Mouse (Mus musculus): Measurements from ENCODE around the gene Mlec.
"Not testable (repeated sequence)": the region's sequence is repeated elsewhere in the genome, so short reads cannot be mapped to it uniquely, and the experiment has no call there.

Mlec gene

DNA sequence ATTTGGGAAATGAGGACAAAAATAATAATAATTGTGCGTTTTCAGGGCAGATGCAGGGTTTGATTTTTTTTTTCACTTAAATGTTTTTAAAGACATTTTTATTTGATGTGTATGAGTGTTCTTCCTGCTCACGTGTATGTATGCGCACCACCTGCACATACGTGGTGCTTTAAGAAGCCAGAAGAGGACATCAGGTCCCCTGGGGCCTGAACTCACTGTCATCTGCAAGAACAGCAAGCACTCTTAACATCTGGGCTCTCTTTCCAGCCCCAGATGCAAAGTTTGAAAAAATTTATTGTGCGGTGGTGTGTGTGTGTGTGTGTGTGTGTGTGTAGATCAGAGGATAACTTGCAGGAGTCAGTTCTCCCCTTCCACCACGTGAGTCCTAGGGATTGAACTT lies 19.9 kb upstream of the Mlec start:
- DNase-seq: no peak

DNA sequence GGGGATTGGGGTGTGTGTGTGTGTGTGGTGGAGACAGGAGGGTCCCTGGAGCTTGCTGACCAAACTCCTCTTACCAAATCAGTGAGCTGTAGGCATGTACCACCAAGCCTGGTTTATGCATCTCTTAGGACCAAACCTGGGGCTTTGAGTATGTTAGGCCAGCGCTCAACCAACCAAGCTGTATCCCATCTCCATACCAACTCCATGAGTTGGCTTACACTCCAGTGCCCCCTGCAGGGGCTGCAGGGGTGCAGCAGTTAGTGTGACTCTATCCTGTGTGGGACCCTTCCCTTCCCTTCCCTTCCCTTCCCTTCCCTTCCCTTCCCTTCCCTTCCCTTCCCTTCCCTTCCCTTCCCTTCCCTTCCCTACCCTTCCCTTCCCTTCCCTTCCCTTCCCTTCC lies 16.6 kb upstream of the Mlec start:
- DNase-seq: no peak

DNA sequence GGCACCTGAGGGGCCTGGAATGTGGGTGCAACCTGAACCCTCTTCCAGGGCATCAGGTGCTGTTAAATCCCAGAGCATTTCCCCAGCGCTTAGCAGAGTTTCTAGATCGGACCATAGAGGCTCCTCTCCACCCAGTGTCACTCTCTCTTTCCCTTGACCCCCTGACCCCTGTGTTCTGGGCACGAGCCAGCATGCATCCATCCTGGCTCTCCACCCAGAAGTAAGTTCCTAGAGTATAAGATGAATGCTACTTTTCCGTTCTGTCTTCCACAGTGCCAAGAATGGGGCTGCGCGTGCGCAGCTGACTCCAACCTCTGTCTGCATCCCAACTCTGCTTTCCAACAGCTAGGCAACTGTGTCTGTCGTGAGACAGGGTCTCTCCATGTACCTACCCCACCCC lies 12.2 kb upstream of the Mlec start:
- no peak for DNase-seq

DNA sequence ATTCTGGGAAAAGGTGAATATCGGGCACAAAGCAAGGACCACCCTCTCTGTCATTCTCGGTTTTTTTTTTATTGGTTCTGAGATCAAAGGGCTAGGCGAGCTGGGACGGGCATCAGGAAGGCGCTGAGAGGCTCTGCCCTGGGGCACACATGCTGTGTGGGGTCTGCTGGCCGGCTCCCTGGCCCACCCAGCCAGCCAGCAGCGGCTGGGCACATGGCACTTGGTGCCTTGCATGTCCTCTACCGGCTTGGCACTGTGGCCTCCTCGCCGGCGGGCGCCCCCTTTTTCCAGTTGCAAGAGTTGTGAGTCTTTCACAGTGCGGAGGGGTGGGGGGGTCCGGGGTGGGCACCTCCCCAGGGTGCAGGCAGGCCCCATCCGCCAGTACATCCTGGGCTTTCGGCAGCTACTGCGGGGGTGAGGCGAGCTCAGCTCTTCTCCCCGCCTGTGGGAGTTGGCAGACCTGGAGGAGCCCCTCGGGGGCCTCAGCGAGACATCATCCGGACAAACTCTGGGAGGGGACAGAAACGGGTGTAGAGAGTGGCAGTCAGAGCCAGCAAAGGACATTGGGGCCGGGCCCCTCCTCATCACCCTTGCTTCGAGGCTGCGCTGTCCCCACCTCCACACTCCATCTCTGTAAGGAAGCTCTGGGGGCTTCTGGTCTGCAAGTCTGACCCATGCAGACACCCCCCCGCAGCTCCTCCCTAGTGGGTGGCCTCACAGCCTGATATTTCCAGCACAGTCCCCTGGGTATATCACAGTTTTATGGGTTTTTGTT lies 10.8 kb upstream of the Mlec start:
- DNase-seq: no peak

DNA sequence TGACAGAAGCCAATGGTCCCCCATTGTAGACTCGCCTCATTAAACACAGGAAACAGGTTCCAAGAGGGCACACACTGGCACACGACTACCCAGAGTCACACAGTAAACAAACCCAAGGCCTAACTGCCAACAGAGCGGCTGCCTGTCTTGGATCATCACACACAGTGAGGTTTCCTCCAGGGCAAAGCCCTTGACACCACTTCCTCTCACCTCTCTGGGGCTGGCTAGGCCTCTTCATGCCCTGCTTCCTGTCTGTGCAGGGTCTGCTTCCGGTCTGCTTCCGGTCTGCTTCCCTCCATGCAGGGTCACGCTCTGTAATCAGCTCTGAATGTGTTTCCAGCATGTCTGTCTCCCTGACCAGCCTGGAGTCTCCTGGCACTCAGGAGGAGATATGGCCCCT lies 9.4 kb upstream of the Mlec start:
- no peak for DNase-seq

DNA sequence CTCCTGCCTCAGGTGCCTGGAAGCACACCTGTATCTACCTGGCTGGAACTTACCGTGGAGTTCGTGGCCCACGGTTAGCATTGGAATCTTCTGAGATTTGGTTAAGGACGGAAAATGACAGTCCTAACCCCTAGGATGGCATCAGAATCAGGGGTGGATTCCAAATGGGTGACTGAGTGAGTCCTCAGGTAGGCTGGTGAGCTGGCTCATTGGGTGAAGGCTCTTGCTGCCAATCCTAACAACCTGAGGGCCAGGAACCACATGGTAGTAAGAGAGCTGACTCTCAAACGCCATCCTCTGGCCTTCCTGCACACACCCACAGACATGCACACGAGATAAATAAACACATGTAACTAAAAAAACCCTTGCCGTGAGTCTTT lies 8.8 kb upstream of the Mlec start:
- DNase-seq: no peak

DNA sequence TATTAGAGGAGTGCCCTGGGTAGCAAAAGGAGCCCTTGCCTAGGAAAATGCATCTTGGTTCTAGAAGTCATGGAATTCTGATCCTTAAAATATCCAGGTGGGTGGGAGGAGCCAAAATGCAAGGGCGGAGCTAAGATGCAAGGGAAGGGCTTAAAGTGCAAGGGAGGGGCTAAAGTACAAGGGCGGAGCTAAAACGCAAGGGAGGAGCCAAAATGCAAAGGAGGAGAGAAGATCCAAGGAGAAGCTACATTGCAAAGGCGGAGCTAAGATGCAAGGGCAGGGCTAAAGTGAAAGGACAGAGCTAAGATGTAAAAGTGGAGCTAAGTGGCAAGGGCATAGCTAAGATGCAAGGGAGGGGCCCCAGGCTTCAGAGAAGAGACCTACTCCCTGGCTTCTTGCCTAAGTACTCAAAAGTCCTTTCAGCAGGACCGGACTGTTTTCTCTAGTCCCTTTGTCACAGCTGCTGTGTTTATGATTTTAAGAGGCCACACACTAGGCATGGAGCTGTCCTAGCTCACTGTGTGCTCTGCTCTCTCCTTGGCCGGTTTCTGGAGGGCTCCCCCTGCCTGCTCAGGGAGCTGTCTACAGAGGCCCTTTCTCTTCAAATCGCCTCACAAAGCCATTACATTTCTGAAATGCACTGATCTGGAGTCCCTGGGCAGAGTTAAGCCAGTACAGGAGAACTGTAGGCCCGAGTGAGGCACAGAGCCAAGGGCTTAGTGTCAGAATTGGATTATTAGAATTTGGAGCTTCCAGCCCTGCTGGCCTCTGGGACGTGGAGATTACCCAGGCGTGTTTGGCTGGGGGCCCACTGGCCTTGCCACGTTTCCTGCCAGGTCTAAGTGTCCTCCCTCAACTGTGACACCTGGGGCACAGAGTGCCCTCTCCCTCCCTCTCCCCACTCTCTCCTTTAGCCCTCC lies 8.2 kb upstream of the Mlec start:
- DNase-seq: peak; percentile 53

DNA sequence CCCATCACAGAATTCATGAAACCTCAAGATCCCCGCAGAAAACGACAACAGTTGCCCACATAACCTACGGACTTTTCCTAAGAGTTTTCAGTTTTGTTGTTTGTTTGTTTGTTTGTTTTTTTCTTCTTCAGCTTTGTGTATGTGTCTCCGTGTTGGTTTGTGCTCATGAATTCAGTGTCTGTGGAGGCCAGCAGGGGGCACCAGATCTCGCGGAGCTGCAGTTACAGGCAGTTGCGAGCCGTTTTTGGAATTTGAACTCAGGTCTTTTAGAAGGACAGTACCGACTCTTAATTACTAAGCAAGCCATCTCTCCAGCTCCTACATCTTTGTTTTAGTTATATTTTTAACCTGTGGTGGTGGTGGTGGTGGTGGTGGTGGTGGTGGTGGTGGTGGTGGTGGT lies 7.4 kb upstream of the Mlec start:
- no peak for DNase-seq

DNA sequence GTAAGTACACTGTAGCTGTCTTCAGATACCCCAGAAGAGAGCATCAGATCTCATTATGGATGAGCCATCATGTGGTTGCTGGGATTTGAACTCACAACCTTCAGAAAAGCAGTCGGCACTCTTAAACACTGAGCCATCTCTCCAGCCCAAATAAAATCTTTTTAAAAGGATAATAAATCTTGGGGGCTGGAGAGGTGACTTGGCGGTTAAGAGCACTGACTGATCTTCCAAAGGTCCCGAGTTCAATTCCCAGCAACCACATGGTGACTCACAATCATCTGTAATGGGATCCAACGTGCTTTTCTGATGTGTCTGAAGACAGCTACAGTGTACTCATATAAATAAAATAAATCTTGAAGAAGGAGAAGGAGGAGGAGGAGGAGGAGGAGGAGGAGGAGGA lies 6.5 kb upstream of the Mlec start:
- DNase-seq: not testable (repeated sequence)

DNA sequence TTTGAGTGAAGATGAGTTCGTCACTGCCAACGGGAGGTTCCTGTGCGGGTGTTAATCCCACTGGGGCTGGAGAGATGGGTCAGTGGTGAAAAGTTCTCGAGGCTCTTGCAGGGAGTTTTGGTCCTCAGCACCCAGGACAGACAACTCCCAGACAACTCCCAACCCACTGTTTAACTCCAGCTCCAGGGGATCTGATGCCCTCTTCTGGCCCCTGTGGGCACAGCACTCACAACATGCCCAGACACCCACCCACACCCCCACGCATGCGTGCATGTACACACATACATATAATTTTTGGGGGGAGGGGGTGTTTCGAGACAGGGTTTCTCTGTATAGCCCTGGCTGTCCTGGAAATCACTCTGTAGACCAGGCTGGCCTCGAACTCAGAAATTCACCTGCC lies 5.6 kb upstream of the Mlec start:
- peak; percentile 49 for DNase-seq

DNA sequence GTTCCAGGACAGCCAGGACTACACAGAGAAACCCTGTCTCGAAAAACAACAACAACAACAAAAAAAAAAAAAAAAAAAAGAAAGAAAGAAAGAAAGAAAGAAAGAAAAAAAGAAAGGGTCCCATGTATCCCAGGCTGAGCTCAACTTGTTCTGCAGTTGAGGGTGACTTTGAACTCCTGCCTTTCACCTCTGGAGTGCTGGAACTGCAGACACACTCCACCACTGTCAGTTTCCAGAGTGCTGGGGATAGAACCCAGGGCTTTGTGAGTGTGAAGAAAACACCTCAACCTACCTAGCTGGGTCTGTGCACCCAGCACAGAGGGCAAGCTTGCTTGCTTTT lies 3.9 kb upstream of the Mlec start:
- DNase-seq: not testable (repeated sequence)

DNA sequence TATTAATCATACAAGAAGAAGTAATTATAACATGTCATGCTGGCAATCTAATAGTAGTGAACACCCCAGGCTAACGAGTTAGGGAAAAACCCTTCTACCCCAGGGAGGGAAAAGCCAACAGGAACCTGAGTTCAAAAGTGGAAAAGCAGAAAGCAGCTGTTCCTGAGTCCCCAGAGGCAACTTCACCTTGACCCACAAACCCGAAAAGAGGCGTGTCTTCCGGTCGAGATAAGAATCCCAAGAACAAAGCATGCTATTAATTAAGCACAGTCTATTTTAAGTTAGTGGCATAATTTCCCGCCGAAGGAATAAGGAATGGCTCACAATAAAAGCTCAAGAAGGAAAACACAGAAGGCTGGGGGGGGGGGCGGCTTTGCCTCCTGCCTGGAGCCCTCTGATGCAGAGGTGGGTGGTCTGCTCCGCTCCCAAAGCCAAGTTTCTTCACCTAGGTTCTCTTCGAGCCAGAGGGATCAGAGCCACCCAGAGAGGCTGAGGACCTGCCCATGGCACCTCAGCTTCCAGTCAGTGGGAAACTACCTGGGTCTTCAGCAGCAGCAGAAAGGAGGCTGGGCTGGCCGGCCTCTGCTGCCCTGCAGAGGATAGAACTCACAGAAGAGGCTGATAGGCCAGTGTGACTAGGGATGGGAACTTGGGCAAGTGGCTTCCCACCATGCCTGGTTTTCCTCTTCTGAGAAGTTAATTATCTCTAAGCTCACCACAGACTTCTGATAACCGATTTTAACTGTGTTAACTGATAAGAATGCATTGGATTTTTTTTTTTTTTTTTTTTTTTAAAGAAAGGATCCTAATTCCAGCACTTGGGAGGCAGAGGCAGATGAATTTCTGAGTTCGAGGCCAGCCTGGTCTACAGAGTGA lies 3.3 kb upstream of the Mlec start:
- DNase-seq: no peak

DNA sequence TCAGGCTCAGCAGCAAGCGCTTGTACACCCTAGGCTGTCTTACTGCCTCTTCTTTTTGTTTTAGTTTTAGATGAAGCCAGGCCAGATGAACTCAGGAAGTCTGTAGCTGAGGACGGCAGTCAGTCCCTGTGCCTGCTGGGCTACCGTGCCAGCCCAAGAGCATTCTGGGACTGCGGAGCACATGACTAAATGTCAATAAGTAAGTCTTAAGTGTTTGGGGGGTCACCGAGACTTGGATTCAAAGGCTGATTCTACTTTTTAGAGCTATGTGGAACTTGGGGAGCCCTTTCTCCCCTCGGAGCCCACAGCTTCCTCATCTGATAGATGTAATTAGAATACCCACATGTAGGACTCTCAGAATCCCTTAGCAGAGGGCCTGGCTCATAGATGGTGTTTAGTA lies 2.7 kb upstream of the Mlec start:
- no peak for DNase-seq

DNA sequence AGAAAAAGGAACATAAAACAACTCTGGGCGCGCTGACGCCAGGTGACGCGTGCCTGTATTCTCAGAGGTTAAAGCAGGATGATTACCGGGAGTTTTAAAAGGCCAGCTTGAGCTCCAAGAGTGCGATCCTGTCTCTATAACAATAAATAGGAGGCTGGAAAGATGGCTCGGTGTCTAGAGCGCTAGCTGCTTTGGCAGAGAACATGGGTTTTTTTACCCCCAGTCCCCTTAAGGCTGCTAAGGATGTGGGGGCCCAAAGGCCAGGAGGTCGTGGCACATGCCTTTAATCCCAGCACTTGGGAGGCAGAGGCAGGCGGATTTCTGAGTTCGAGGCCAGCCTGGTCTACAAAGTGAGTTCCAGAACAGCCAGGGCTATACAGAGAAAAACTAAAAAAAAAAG lies 1.2 kb upstream of the Mlec start:
- DNase-seq: no peak

DNA sequence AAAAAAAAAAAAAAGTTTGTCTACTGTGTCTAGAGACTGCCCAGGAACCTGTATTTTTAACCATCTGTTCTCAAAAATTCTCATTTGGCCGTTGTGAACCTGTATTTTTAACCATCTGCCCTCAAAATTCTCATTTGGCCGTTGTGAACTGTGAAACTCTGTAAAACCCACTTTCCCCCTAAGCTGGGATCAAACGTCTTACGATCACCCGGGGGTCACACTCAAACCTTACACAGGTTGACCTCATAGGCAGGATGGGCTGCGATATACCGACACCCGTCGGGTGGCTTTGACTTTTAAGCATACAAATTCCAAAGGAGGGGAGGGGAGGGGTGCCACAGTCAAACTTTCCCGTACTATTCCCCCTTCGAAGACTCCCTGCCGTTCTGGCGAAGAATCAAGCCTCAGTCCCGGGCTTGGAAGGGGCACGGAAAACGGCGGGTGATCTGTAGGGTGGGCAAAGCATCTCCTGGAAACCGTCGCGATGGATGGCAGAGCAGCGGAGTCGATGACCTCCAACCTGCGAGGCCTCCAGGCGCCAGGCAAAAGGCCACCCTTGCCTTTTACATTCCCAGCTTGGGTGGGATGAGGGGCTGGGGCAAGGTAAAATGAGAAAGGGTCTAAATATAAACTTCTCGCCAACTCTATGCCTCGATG lies 918 bp downstream of the Mlec start:
- DNase-seq: peak; percentile 54

DNA sequence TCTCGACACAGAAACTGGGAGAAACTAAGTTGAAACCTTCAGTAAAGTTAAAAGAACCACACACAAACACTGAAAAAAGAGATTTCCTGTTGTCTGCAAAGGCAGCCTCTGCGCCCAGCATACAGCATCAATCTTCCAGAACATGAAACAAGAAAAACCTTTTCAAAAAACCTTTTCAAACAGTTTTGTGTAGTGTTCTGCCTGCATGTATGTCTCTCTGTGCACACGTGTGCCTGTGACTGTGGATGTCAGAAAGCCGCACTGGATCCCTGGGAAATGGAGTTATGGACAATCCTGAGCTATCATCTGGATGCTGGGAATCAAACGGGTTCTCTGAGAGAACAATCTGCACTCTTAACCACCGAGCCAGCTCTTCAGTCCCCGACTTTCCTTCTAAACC lies 1.6 kb downstream of the Mlec start:
- DNase-seq: no peak

DNA sequence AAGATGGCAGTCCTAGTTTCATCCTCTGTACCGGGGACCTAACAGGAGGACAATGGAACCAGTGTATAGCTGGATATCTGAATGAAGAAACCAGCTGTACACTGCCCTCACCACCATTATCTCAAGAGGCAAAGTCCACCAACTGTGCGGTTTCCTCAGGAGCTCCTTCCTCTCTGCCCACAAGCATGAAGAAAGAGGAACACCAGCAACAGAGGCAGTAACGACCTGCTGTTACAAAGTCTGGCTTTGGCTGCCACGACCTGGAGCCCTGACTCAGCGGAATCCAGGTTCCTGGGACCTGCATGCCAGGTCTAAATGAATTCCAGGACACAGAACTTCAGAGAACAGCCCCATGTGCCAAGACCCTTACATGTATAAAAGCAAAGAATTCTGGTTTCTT lies 2.1 kb downstream of the Mlec start:
- no peak for DNase-seq

DNA sequence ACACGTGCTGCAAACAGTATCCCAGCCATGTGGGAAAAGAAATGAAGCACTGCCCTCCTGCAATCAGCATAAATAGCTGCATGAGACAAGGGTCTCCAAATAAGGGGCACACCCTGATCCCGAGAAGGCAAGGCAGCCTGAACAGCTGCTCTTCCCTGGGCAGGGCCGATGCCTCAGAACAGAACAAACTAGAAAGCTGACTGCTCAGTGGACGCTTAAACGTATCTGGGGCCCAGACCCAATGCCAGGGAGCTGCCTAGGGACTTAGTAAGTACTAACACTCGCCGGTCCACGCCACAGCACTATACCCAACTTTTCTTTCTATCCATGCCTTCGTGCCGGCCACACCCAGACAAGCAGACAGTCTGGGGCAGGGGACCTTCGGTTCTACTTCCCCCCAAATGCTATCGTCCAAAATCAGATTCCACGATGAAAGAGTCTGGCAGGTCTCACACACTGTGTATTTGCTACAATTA lies 2.8 kb downstream of the Mlec start:
- DNase-seq: no peak

DNA sequence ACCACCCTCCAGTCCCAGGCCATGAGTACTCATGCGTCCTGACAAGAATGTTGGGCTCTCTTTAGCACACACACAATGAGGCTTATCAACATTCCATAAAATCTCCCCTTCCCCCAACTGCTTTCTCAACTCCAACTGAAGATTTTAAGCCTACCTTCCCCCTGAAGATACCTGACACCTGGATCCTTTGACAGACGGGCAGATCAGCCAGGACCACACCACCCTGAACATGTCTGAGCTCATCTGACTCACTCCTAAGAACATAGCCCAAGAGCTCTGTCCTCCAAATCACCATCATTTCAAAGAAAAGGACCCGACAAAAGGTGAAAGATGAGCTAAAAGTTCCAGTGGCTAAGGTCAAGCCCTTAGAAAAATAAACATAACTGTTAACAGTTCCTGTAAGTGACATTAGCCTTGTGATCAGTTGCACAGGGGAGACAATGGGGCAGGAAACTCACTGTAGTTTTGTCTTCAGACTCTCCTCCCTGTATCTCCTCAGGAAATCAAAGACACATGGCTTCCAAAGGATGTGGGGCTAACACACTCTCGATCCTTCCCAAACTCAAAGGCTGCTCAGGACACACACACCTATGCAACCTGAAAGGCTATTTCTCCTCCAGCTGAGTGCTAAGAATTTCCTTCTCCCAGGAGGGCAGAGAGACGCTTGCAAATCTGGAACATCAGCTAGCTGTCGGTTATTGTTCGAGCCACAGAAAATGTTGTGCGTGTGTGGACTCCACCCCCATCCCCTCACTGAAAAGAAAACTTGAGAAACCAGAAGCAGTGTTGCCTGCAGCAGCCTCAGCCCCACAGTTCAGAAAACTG lies 5.6 kb downstream of the Mlec start:
- no peak for DNase-seq

DNA sequence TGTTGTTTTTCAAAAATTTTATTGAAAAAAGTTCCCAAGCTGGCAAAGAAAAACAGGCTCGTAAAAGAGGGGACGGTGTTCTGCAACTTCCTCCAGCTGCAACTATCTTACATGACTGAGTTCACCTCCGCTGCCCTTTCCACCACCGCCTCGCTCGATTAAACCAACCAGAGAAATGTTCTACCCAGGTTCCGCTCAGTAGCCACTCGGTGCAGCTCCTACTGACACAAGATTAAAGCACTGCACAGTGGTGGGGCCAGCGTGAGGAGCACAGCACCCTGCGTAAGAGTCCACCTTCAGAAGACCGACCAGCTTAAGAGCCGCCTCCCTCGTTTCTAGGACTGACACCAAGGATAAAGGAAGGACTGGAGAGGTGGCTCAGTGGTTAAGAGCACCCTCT lies 6.5 kb downstream of the Mlec start:
- no peak for DNase-seq

DNA sequence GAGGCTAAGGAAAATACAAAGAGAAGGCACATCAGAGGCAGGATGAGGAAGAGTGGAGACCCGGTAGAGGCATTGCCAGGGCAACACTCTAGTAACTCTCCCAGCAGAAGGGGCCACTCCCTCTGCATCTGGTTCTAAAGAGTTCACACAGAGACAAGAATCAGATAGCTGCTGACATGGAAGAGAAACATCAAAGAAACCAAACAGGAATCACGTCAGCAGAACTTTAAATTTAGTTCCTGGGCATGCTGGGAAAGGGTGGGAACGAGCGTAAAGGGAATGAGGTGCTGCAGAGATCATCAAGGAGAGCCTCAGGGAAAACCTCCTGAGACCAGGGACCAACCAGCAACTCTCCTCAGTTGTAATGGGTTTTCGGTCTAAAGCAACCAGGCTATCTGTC lies 7.0 kb downstream of the Mlec start:
- no peak for DNase-seq
